In the genomic region with DNA sequence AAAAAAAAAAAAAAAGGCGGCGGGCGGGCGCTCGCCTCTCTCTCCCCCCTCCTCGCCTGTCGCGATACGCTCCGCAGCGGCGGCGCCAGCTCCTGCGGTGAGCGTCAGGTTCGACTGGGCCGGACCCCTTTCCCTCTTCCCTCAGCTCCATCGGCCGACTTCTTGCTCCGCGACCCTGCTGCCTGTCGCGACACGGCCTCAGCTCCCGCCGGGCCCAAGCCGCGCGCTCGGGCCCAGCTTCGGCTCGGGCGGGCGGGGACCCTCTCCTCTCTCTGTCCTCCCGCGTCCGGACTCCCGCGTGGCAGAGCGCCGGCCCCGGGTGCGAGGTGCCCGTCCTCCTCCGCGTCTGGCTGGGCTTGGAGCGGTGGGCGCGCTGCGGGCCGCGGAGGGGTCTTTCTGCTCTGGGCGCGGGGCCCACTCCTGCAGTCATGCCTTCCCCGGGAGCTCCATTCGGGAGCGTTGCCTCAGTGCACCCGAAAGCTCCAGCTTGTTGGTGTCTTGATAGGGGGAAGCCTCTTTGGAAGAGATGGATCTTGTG, we compare ENCODE assay signal across 8 mouse cellular contexts. TPM values are rescaled to one million over a fixed set of nuclear protein-coding genes. Genes with fewer than 3 reads are reported as not detected.
DNase-seq lines count a peak whose midpoint lies in the region; ATAC-seq and TF ChIP-seq lines count a peak whose summit lies in the region.

No protein-coding gene starts in this region.

- H3K27ac ChIP-seq in kidney, embryonic 15.5 days = peak overlapping the region; percentile 99
- H3K27ac ChIP-seq in bone marrow, adult 2 months (ENCODE audit: control insufficient read depth, insufficient read depth, low read depth, low read length, poor library complexity) = peak overlapping the region; percentile 97
- peak overlapping the region; percentile 98 for H3K27ac ChIP-seq in forebrain, embryonic 14.5 days (ENCODE audit: low read depth, low read length)
- H3K27ac ChIP-seq in liver, embryonic 13.5 days = peak overlapping the region; percentile 96
- H3K27ac ChIP-seq in stomach, postnatal 0 days (replicated peaks) = peak overlapping the region; percentile 99

- no peak for TF ChIP-seq CTCF in bone marrow, adult 2 months (IDR thresholded peaks at IDR 0.05; ENCODE audit: control insufficient read depth, insufficient read depth, low read length)
- no peak for TF ChIP-seq CTCF in stomach, postnatal 0 days (IDR thresholded peaks at IDR 0.05; ENCODE audit: low read depth)

- 0 out of 2 replicates have a peak, but pooled peaks have one; percentile 0 for ATAC-seq in kidney, embryonic 15.5 days (replicated peaks; ENCODE audit: low FRiP score)
- peak; percentile 13; the same call in 1 of the 2 replicates for ATAC-seq in forebrain, embryonic 14.5 days
- ATAC-seq in liver, embryonic 13.5 days (ENCODE audit: low read depth) = no peak
- no peak for ATAC-seq in stomach, postnatal 0 days (ENCODE audit: low FRiP score, low TSS enrichment)

- H3K36me3 ChIP-seq in kidney, embryonic 15.5 days = peaks cover 49% of the 10 kb centered on the region
- peaks cover 28% of the 10 kb centered on the region for H3K36me3 ChIP-seq in forebrain, embryonic 14.5 days (ENCODE audit: control insufficient read depth, insufficient read depth, low read length)
- H3K36me3 ChIP-seq in liver, embryonic 13.5 days = peaks cover 51% of the 10 kb centered on the region
- peaks cover 6% of the 10 kb centered on the region; the same call in 1 of the 2 replicates for H3K36me3 ChIP-seq in stomach, postnatal 0 days (ENCODE audit: control insufficient read depth, insufficient read depth, low read length)

- H3K4me1 ChIP-seq in kidney, embryonic 15.5 days = peaks cover 38% of the 10 kb centered on the region
- peaks cover 5% of the 10 kb centered on the region for H3K4me1 ChIP-seq in bone marrow, adult 2 months (ENCODE audit: control insufficient read depth, insufficient read depth, low read length)
- H3K4me1 ChIP-seq in forebrain, embryonic 14.5 days (ENCODE audit: control insufficient read depth, insufficient read depth, low read length) = peaks cover 28% of the 10 kb centered on the region
- H3K4me1 ChIP-seq in liver, embryonic 13.5 days (replicated peaks) = peaks cover 54% of the 10 kb centered on the region
- H3K4me1 ChIP-seq in stomach, postnatal 0 days (replicated peaks; ENCODE audit: control insufficient read depth, insufficient read depth) = peaks cover 10% of the 10 kb centered on the region

- 0% methylated on average over 53 of the region's 58 CpGs for WGBS in kidney, embryonic 15.5 days
- WGBS in bone marrow, adult 2 months = under 1% methylated on average over 54 of the region's 58 CpGs
- 0% methylated on average over 46 of the region's 58 CpGs for WGBS in forebrain, embryonic 14.5 days
- WGBS in liver, embryonic 13.5 days (ENCODE audit: insufficient replicate concordance) = under 1% methylated on average over 50 of the region's 58 CpGs
- 1% methylated on average over 50 of the region's 58 CpGs for WGBS in stomach, postnatal 0 days

- H3K4me2 ChIP-seq in kidney, embryonic 15.5 days = peak overlapping the region; percentile 76
- H3K4me2 ChIP-seq in forebrain, embryonic 14.5 days (ENCODE audit: low read length) = peak overlapping the region; percentile 89
- peak overlapping the region; percentile 88 for H3K4me2 ChIP-seq in liver, embryonic 13.5 days
- H3K4me2 ChIP-seq in stomach, postnatal 0 days (replicated peaks; ENCODE audit: low read depth) = peak overlapping the region; percentile 80

- DNase-seq in kidney, postnatal 25 days = no peak
- DNase-seq in forebrain, embryonic 14.5 days (ENCODE audit: low spot score) = peak; percentile 15
- no peak for DNase-seq in liver, embryonic 13.5 days
- DNase-seq in stomach, postnatal 0 days (ENCODE audit: low spot score) = no peak
- DNase-seq in spleen, adult 18-20 months = no peak
- no peak for DNase-seq in frontal cortex, postnatal 36 days (ENCODE audit: low spot score in 2 of 2)

- H3K4me3 ChIP-seq in kidney, embryonic 15.5 days (replicated peaks) = peak overlapping the region; percentile 99
- peak overlapping the region; percentile 94 for H3K4me3 ChIP-seq in bone marrow, adult 2 months (replicated peaks; ENCODE audit: control insufficient read depth, low read depth, low read length)
- H3K4me3 ChIP-seq in forebrain, embryonic 14.5 days (ENCODE audit: low read depth, low read length) = peak overlapping the region; percentile 100
- H3K4me3 ChIP-seq in liver, embryonic 13.5 days (replicated peaks) = peak overlapping the region; percentile 99
- H3K4me3 ChIP-seq in stomach, postnatal 0 days (ENCODE audit: low read depth, low read length) = peak overlapping the region; percentile 99

- H3K9me3 ChIP-seq in kidney, embryonic 15.5 days (replicated peaks) = no peaks in the 10 kb centered on the region
- H3K9me3 ChIP-seq in forebrain, embryonic 14.5 days (replicated peaks; ENCODE audit: control insufficient read depth, low read length) = no peaks in the 10 kb centered on the region
- H3K9me3 ChIP-seq in liver, embryonic 13.5 days (replicated peaks) = no peaks in the 10 kb centered on the region
- H3K9me3 ChIP-seq in stomach, postnatal 0 days (ENCODE audit: control insufficient read depth, low read length) = no peaks in the 10 kb centered on the region

- no peaks in the 10 kb centered on the region for H3K27me3 ChIP-seq in kidney, embryonic 15.5 days
- no peaks in the 10 kb centered on the region for H3K27me3 ChIP-seq in forebrain, embryonic 14.5 days (replicated peaks; ENCODE audit: control insufficient read depth, insufficient read depth, low read length)
- no peaks in the 10 kb centered on the region for H3K27me3 ChIP-seq in liver, embryonic 13.5 days
- no peaks in the 10 kb centered on the region for H3K27me3 ChIP-seq in stomach, postnatal 0 days (ENCODE audit: control insufficient read depth, insufficient read depth, low read length)

- no peak for TF ChIP-seq EP300 in stomach, postnatal 0 days (optimal IDR thresholded peaks at IDR 0.05)

- H3K9ac ChIP-seq in kidney, embryonic 15.5 days = peak overlapping the region; percentile 100
- H3K9ac ChIP-seq in forebrain, embryonic 14.5 days (ENCODE audit: low read length) = peak overlapping the region; percentile 98
- peak overlapping the region; percentile 99 for H3K9ac ChIP-seq in liver, embryonic 13.5 days
- H3K9ac ChIP-seq in stomach, postnatal 0 days (ENCODE audit: low read length) = peak overlapping the region; percentile 98

- TF ChIP-seq POLR2A in bone marrow, adult 2 months (IDR thresholded peaks at IDR 0.05; ENCODE audit: borderline replicate concordance, control insufficient read depth, low read depth, low read length) = no peak; the same call in 1 of the 2 replicates

RNA-seq across cellular contexts. Expression of a gene that starts 0.5 kb away (rescaled TPM):
- 60.6 and 66.5 TPM in 2 replicates for polyA plus RNA-seq in kidney, embryonic 15.5 days (2015; fragmentation: Nextera tagmentation; extraction: Ambion mirVana)
- polyA plus RNA-seq in bone marrow, adult 2 months (2011; ENCODE audit: insufficient read depth, insufficient read length, low replicate concordance, missing spikeins) = 72.1 and 112 TPM in 2 replicates
- 40.5 and 44.2 TPM in 2 replicates for polyA plus RNA-seq in forebrain, embryonic 14.5 days (2014; fragmentation: Nextera tagmentation; extraction: Ambion mirVana)
- polyA plus RNA-seq in liver, embryonic 13.5 days (2015; fragmentation: Nextera tagmentation; extraction: Ambion mirVana) = 22.8 and 25.3 TPM in 2 replicates
- 19.7 and 20.0 TPM in 2 replicates for polyA plus RNA-seq in stomach, postnatal 0 days (2015; fragmentation: Nextera tagmentation; extraction: Ambion mirVana)

RNA-seq across cellular contexts. Expression of a gene that starts 15.8 kb away (rescaled TPM):
- 110 and 116 TPM in 2 replicates for polyA plus RNA-seq in kidney, embryonic 15.5 days (2015; fragmentation: Nextera tagmentation; extraction: Ambion mirVana)
- polyA plus RNA-seq in bone marrow, adult 2 months (2011; ENCODE audit: insufficient read depth, insufficient read length, low replicate concordance, missing spikeins) = 26.4 and 45.2 TPM in 2 replicates
- 99.7 and 102 TPM in 2 replicates for polyA plus RNA-seq in forebrain, embryonic 14.5 days (2014; fragmentation: Nextera tagmentation; extraction: Ambion mirVana)
- polyA plus RNA-seq in liver, embryonic 13.5 days (2015; fragmentation: Nextera tagmentation; extraction: Ambion mirVana) = 79.1 and 83.7 TPM in 2 replicates
- 40.3 and 43.6 TPM in 2 replicates for polyA plus RNA-seq in stomach, postnatal 0 days (2015; fragmentation: Nextera tagmentation; extraction: Ambion mirVana)

RNA-seq across cellular contexts. Expression of a gene that starts 15.8 kb away (rescaled TPM):
- polyA plus RNA-seq in kidney, embryonic 15.5 days (2015; fragmentation: Nextera tagmentation; extraction: Ambion mirVana) = 22.6 and 23.9 TPM in 2 replicates
- 12.2 and 42.0 TPM in 2 replicates for polyA plus RNA-seq in bone marrow, adult 2 months (2011; ENCODE audit: insufficient read depth, insufficient read length, low replicate concordance, missing spikeins)
- polyA plus RNA-seq in forebrain, embryonic 14.5 days (2014; fragmentation: Nextera tagmentation; extraction: Ambion mirVana) = 31.3 and 34.8 TPM in 2 replicates
- polyA plus RNA-seq in liver, embryonic 13.5 days (2015; fragmentation: Nextera tagmentation; extraction: Ambion mirVana) = 12.7 and 13.0 TPM in 2 replicates
- polyA plus RNA-seq in stomach, postnatal 0 days (2015; fragmentation: Nextera tagmentation; extraction: Ambion mirVana) = 14.6 and 17.7 TPM in 2 replicates

RNA-seq across cellular contexts. Expression of a gene that starts 20.1 kb away (rescaled TPM):
- polyA plus RNA-seq in kidney, embryonic 15.5 days (2015; fragmentation: Nextera tagmentation; extraction: Ambion mirVana) = 18.1 and 18.7 TPM in 2 replicates
- 5.5 and 9.8 TPM in 2 replicates for polyA plus RNA-seq in bone marrow, adult 2 months (2011; ENCODE audit: insufficient read depth, insufficient read length, low replicate concordance, missing spikeins)
- 10.2 and 12.3 TPM in 2 replicates for polyA plus RNA-seq in forebrain, embryonic 14.5 days (2014; fragmentation: Nextera tagmentation; extraction: Ambion mirVana)
- polyA plus RNA-seq in liver, embryonic 13.5 days (2015; fragmentation: Nextera tagmentation; extraction: Ambion mirVana) = 7.2 and 8.6 TPM in 2 replicates
- polyA plus RNA-seq in stomach, postnatal 0 days (2015; fragmentation: Nextera tagmentation; extraction: Ambion mirVana) = 10.6 and 11.7 TPM in 2 replicates

RNA-seq across cellular contexts. Expression of a gene that starts 28.4 kb away (rescaled TPM):
- 500 and 505 TPM in 2 replicates for polyA plus RNA-seq in kidney, embryonic 15.5 days (2015; fragmentation: Nextera tagmentation; extraction: Ambion mirVana)
- polyA plus RNA-seq in bone marrow, adult 2 months (2011; ENCODE audit: insufficient read depth, insufficient read length, low replicate concordance, missing spikeins) = 372 and 377 TPM in 2 replicates
- polyA plus RNA-seq in forebrain, embryonic 14.5 days (2014; fragmentation: Nextera tagmentation; extraction: Ambion mirVana) = 424 and 576 TPM in 2 replicates
- 224 and 292 TPM in 2 replicates for polyA plus RNA-seq in liver, embryonic 13.5 days (2015; fragmentation: Nextera tagmentation; extraction: Ambion mirVana)
- polyA plus RNA-seq in stomach, postnatal 0 days (2015; fragmentation: Nextera tagmentation; extraction: Ambion mirVana) = 491 and 535 TPM in 2 replicates

Comparison
In these comparisons a context has a peak if more than half of its experiments do, and no peak if none do; other contexts are left out.
1. ATAC-seq: peak in kidney, embryonic 15.5 days (single experiment) and forebrain, embryonic 14.5 days (single experiment); none in liver, embryonic 13.5 days (single experiment) and stomach, postnatal 0 days (single experiment).
2. Peak in every context shown above with its lines, with median percentiles within 50 percentile points of each other: H3K27ac ChIP-seq, H3K4me2 ChIP-seq, H3K4me3 ChIP-seq and H3K9ac ChIP-seq.